Mouse (Mus musculus): ENCODE measurements at regions not wholly inside any gene's neighbourhood (a gene's known extent, or its start where the extent isn't known, plus 50 kb on each side); places are given as distances from the start of the nearest gene placed in this dataset. TPM values are rescaled to one million over a fixed set of nuclear protein-coding genes. Genes with fewer than 3 reads are reported as not detected.

DNA sequence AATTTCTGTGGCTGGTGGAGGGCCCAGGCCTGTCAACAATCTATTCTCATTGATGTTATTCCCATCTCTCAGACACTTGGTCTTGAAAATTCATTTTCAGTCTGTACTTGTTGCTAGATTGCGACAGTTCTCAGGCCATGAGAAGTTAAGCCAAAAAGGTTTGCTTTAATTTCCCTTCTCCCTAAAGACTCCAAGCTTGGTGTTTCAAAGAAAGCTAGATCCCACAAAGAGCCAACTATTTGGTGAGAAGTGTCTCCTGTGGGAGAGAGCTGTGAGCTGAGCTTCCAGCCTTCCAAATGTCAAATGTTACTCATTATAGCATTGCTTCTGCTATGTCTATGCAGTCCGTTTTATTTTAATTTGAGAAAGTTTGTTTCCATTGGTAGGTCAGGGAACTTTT, 169.7 kb downstream of the Snx13 start:
- no peak for ATAC-seq (ENCODE audit: low FRiP score, low read depth)
- H3K36me3 ChIP-seq: no peaks in the 10 kb centered on the region
- H3K27ac ChIP-seq (replicated peaks): no peak overlapping the region
- H3K9me3 ChIP-seq: no peaks in the 10 kb centered on the region
- H3K9ac ChIP-seq: no peak overlapping the region
- no peak overlapping the region for H3K4me2 ChIP-seq
- H3K27me3 ChIP-seq: no peaks in the 10 kb centered on the region
- H3K4me1 ChIP-seq (replicated peaks): no peaks in the 10 kb centered on the region
- 94% methylated on average over 2 of the region's 2 CpGs for WGBS
- H3K4me3 ChIP-seq: no peak overlapping the region

DNA sequence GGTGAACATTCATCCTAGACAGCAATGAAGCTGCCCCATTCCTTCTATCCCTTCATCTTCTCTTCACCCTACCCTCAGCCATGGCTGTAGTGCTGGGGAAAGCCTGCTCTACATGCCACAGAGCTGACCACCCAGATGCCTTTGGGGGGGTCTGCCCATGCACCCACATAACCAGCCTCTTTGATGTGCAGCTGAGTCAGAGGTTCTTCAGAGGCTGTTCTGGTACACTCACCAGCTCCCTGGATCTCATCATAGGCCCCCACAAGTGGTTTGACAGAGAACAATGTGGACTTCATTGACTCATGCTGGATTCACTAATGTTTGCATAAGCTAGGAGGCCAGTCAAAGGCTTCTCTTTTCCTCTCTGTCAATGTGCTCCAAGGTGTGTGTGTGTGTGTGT, 162.4 kb downstream of the Snx13 start:
- no peaks in the 10 kb centered on the region for H3K9me3 ChIP-seq
- H3K9ac ChIP-seq: no peak overlapping the region
- H3K4me2 ChIP-seq: no peak overlapping the region
- no peaks in the 10 kb centered on the region for H3K4me1 ChIP-seq (replicated peaks)
- no peaks in the 10 kb centered on the region for H3K27me3 ChIP-seq
- H3K27ac ChIP-seq (replicated peaks): no peak overlapping the region
- no peak for ATAC-seq (ENCODE audit: low FRiP score, low read depth)
- H3K36me3 ChIP-seq: no peaks in the 10 kb centered on the region
- H3K4me3 ChIP-seq: no peak overlapping the region

- no peak for ATAC-seq (ENCODE audit: low FRiP score, low read depth)
- Histone ChIP-seq H3K27ac (replicated peaks) (no peak overlapping the region), H3K27me3 (no peaks in the 10 kb centered on the region), H3K9ac (no peak overlapping the region), H3K4me1 (replicated peaks) (no peaks in the 10 kb centered on the region), H3K4me2 (no peak overlapping the region), H3K9me3 (no peaks in the 10 kb centered on the region), H3K36me3 (no peaks in the 10 kb centered on the region), H3K4me3 (no peak overlapping the region)
- WGBS: 83% methylated on average over 3 of the region's 3 CpGs
These were observed 160.6 kb downstream of the Snx13 start for GRCm38 (mm10) chr12:35207605-35208004.

GRCm38 (mm10) chr12:35203398-35203797, 156.4 kb downstream of the Snx13 start:
- Histone ChIP-seq H3K36me3 (no peaks in the 10 kb centered on the region), H3K9ac (no peak overlapping the region), H3K4me2 (no peak overlapping the region), H3K27me3 (no peaks in the 10 kb centered on the region), H3K9me3 (no peaks in the 10 kb centered on the region), H3K4me1 (replicated peaks) (no peaks in the 10 kb centered on the region), H3K4me3 (no peak overlapping the region), H3K27ac (replicated peaks) (no peak overlapping the region)
- no peak for ATAC-seq (ENCODE audit: low FRiP score, low read depth)
- 91% methylated on average over 1 of the region's 1 CpGs for WGBS

- Histone ChIP-seq H3K36me3 (no peaks in the 10 kb centered on the region), H3K9me3 (no peaks in the 10 kb centered on the region), H3K27ac (replicated peaks) (no peak overlapping the region), H3K9ac (no peak overlapping the region), H3K4me2 (no peak overlapping the region), H3K4me3 (no peak overlapping the region), H3K27me3 (no peaks in the 10 kb centered on the region), H3K4me1 (replicated peaks) (no peaks in the 10 kb centered on the region)
- ATAC-seq (ENCODE audit: low FRiP score, low read depth): no peak
- WGBS: 70% methylated on average over 5 of the region's 5 CpGs
These were observed 153.1 kb downstream of the Snx13 start for GRCm38 (mm10) chr12:35200110-35200509.

Small RNA genes lying in the stretch of these regions (microRNA-seq; reads per million reads assigned to microRNA genes)
- gene Gm44396: not detected
